Mouse (Mus musculus): ENCODE results near the gene Oprm1.
"Not testable (repeated sequence)": the region's sequence is repeated elsewhere in the genome, so short reads cannot be mapped to it uniquely, and the experiment has no call there.

Gene Oprm1

GRCm38 (mm10) chr10:6758206-6758605, at the start of gene Oprm1:
Gene Oprm1, plus strand, starts transcription at chr10:6758506.
- no peak for DNase-seq (ENCODE audit: low read depth in 1 of 2, low spot score in 2 of 2)

GRCm38 (mm10) chr10:6717181-6717948, 40.9 kb upstream of the Oprm1 start:
- no peak for DNase-seq (ENCODE audit: low read depth in 1 of 2, low spot score in 2 of 2)

GRCm38 (mm10) chr10:6723765-6724164, 34.5 kb upstream of the Oprm1 start:
- no peak for DNase-seq (ENCODE audit: low read depth in 1 of 2, low spot score in 2 of 2)

- no peak for DNase-seq (ENCODE audit: low read depth in 1 of 2, low spot score in 2 of 2)
Measured at GRCm38 (mm10) chr10:6728469-6728868, 29.8 kb upstream of the Oprm1 start.

GRCm38 (mm10) chr10:6753375-6753774, 4.9 kb upstream of the Oprm1 start:
- DNase-seq (ENCODE audit: low read depth in 1 of 2, low spot score in 2 of 2): no peak

GRCm38 (mm10) chr10:6761287-6761811, 3.0 kb downstream of the Oprm1 start, which contains the start of gene Gm10945:
Gene Gm10945, minus strand, starts transcription at chr10:6761761.
- no peak for DNase-seq (ENCODE audit: low read depth in 1 of 2, low spot score in 2 of 2)

- no peak for DNase-seq (ENCODE audit: low read depth in 1 of 2, low spot score in 2 of 2)
Measured at GRCm38 (mm10) chr10:6788517-6789237, 30.4 kb downstream of the Oprm1 start.

- no peak for DNase-seq (ENCODE audit: low read depth in 1 of 2, low spot score in 2 of 2)
Measured at GRCm38 (mm10) chr10:6790226-6790625, 31.9 kb downstream of the Oprm1 start.

GRCm38 (mm10) chr10:6820626-6821025, 62.3 kb downstream of the Oprm1 start:
- DNase-seq (ENCODE audit: low read depth in 1 of 2, low spot score in 2 of 2): no peak

- no peak for DNase-seq (ENCODE audit: low read depth in 1 of 2, low spot score in 2 of 2)
Measured at GRCm38 (mm10) chr10:6842225-6842624, 83.9 kb downstream of the Oprm1 start.

- DNase-seq (ENCODE audit: low read depth in 1 of 2, low spot score in 2 of 2): no peak
Measured at GRCm38 (mm10) chr10:6846283-6846682, 88.0 kb downstream of the Oprm1 start.

- DNase-seq (ENCODE audit: low read depth in 1 of 2, low spot score in 2 of 2): no peak
Measured at GRCm38 (mm10) chr10:6848162-6848754, 90.0 kb downstream of the Oprm1 start.

GRCm38 (mm10) chr10:6848834-6849233, 90.5 kb downstream of the Oprm1 start:
- DNase-seq (ENCODE audit: low read depth in 1 of 2, low spot score in 2 of 2): no peak

- no peak for DNase-seq (ENCODE audit: low read depth in 1 of 2, low spot score in 2 of 2)
Measured at GRCm38 (mm10) chr10:6855812-6856211, 97.5 kb downstream of the Oprm1 start.

GRCm38 (mm10) chr10:6871418-6872072, 113.2 kb downstream of the Oprm1 start:
- DNase-seq (ENCODE audit: low read depth in 1 of 2, low spot score in 2 of 2): no peak

- DNase-seq (ENCODE audit: low read depth in 1 of 2, low spot score in 2 of 2): no peak
Measured at GRCm38 (mm10) chr10:6873917-6874316, 115.6 kb downstream of the Oprm1 start.

- DNase-seq (ENCODE audit: low read depth in 1 of 2, low spot score in 2 of 2): no peak
Measured at GRCm38 (mm10) chr10:6878276-6878881, 120.1 kb downstream of the Oprm1 start.

- DNase-seq (ENCODE audit: low read depth in 1 of 2, low spot score in 2 of 2): not testable (repeated sequence)
Measured at GRCm38 (mm10) chr10:6882041-6882440, 123.7 kb downstream of the Oprm1 start.

GRCm38 (mm10) chr10:6885460-6885859, 127.2 kb downstream of the Oprm1 start:
- DNase-seq (ENCODE audit: low read depth in 1 of 2, low spot score in 2 of 2): no peak

GRCm38 (mm10) chr10:6889640-6890245, 131.4 kb downstream of the Oprm1 start:
- no peak for DNase-seq (ENCODE audit: low read depth in 1 of 2, low spot score in 2 of 2)
